Mouse (Mus musculus) heart, adult 2 months (tissue): Measurements from ENCODE around the gene Lamb3.

ENCODE experiments used
- CTCF ChIP-seq: fragments of 200-600 bp; IDR thresholded peaks from 2 replicates; pipeline ENCODE4 v1.8.1; 2022; ENCODE audit warnings: antibody characterized with exemption, mild to moderate bottlenecking, moderate library complexity
- POLR2A ChIP-seq: fragments of 200-500 bp; IDR thresholded peaks from 2 replicates; pipeline ENCODE4 v1.6.1; 2011; ENCODE audit warnings: mild to moderate bottlenecking, low read depth, low read length, control low read depth; ENCODE audit not compliant: insufficient read depth

DNA sequence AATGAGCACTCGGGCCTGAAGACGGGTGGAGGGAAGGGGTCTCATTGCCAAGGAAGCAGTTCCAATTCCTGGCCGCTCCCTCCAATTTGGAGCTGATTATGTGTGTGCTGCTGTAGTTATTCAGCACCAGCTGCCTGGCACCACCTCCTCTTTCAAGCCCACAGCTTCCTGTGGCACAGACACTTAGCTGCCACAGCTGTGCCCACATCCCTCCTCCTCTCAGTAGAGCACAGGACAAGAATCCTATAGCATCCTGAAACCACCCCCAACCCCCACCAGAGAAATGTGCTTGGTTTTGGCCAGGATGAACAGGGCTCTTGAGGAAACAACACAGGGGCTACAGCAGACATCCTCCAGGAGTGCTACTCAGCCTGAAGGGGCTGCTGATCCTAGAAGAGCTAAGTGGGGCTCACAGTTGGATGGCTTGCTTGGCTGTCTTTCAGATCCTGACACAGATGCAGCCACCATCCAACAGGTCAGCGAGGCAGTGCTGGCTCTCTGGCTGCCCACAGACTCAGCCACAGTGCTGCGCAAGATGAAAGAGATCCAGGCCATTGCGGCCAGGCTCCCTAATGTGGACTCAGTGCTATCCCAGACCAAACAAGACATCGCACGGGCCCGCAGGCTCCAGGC lies 131.0 kb downstream of the Lamb3 start:
- TF ChIP-seq CTCF (no peak), POLR2A (no peak)
